Mouse (Mus musculus) cerebral cortex, adult 2 months (tissue): ENCODE data around the gene Clec16a.

Experiments used
- WGBS: fragments of 180-500 bp; shearing (Covaris S2); methylation state at CpG from one replicate; pipeline ENCODE4 v1.1.7; 2018; 5-methylcytosine and 5-hydroxymethylcytosine counted together

Clec16a gene

GRCm38 (mm10) chr16:10642857-10643633, 97.9 kb downstream of the Clec16a start:
- WGBS: 75% methylated on average over 4 of the region's 4 CpGs

- 94% methylated on average over 8 of the region's 8 CpGs for WGBS
These were observed 99.6 kb downstream of the Clec16a start for GRCm38 (mm10) chr16:10644731-10645130.

- WGBS: 76% methylated on average over 3 of the region's 3 CpGs
These were observed 107.8 kb downstream of the Clec16a start for GRCm38 (mm10) chr16:10652935-10653334.

- 58% methylated on average over 3 of the region's 3 CpGs for WGBS
These were observed 110.1 kb downstream of the Clec16a start for GRCm38 (mm10) chr16:10655236-10655635.

GRCm38 (mm10) chr16:10655926-10656325, 110.8 kb downstream of the Clec16a start:
- WGBS: 54% methylated on average over 3 of the region's 3 CpGs

- 26% methylated on average over 2 of the region's 2 CpGs for WGBS
These were observed 111.3 kb downstream of the Clec16a start for GRCm38 (mm10) chr16:10656461-10656860.

- 84% methylated on average over 1 of the region's 1 CpGs for WGBS
These were observed 111.8 kb downstream of the Clec16a start for GRCm38 (mm10) chr16:10656939-10657338.

- 88% methylated on average over 2 of the region's 2 CpGs for WGBS
These were observed 114.1 kb downstream of the Clec16a start for GRCm38 (mm10) chr16:10659211-10659610.

GRCm38 (mm10) chr16:10661385-10661784, 116.2 kb downstream of the Clec16a start:
- 76% methylated on average over 2 of the region's 2 CpGs for WGBS

GRCm38 (mm10) chr16:10663890-10664731, 119.0 kb downstream of the Clec16a start:
- WGBS: 82% methylated on average over 12 of the region's 12 CpGs

GRCm38 (mm10) chr16:10664921-10665894, 120.1 kb downstream of the Clec16a start:
- WGBS: 51% methylated on average over 12 of the region's 12 CpGs

GRCm38 (mm10) chr16:10666766-10667165, 121.6 kb downstream of the Clec16a start:
- 92% methylated on average over 3 of the region's 3 CpGs for WGBS

- WGBS: 88% methylated on average over 8 of the region's 8 CpGs
These were observed 123.3 kb downstream of the Clec16a start for GRCm38 (mm10) chr16:10668453-10668852.

GRCm38 (mm10) chr16:10668991-10669703, 124.0 kb downstream of the Clec16a start:
- 88% methylated on average over 7 of the region's 7 CpGs for WGBS

GRCm38 (mm10) chr16:10669936-10670335, 124.8 kb downstream of the Clec16a start:
- 72% methylated on average over 3 of the region's 3 CpGs for WGBS

- WGBS: 81% methylated on average over 2 of the region's 2 CpGs
These were observed 128.9 kb downstream of the Clec16a start for GRCm38 (mm10) chr16:10674020-10674419.

- 98% methylated on average over 2 of the region's 2 CpGs for WGBS
These were observed 129.8 kb downstream of the Clec16a start for GRCm38 (mm10) chr16:10674957-10675356.

- WGBS: 93% methylated on average over 1 of the region's 1 CpGs
These were observed 130.5 kb downstream of the Clec16a start for GRCm38 (mm10) chr16:10675612-10676011.

GRCm38 (mm10) chr16:10676461-10677066, 131.4 kb downstream of the Clec16a start:
- WGBS: 47% methylated on average over 3 of the region's 3 CpGs

GRCm38 (mm10) chr16:10682521-10682920, 137.4 kb downstream of the Clec16a start:
- WGBS: 100% methylated on average over 2 of the region's 2 CpGs
